Mouse (Mus musculus): ENCODE results near the gene Zfp523.

GRCm38 (mm10) chr17:28234641-28235040 lies 57.7 kb downstream of the Zfp523 start:
- TF ChIP-seq POLR2A (IDR thresholded peaks at IDR 0.05; ENCODE audit: borderline replicate concordance, insufficient read depth, low read length) (no peak), CTCF (IDR thresholded peaks at IDR 0.05; ENCODE audit: borderline replicate concordance, insufficient read depth, low read depth, low read length) (no peak)

All from cerebellum, adult 2 months (tissue).